Mouse (Mus musculus) forebrain, postnatal 0 days (tissue): ENCODE measurements at regions not wholly inside any gene's neighbourhood (a gene's known extent, or its start where the extent isn't known, plus 50 kb on each side); places are given as distances from the start of the nearest gene placed in this dataset.

Experiments
- ATAC-seq: fragments of 200-750 bp; cut with Nextera tagmentation; 2 replicates; pipeline ENCODE4 v1.8.0; 2017; ENCODE audit warnings: mild to moderate bottlenecking, moderate library complexity
- DNase-seq: peaks from one replicate; pipeline ENCODE4 v3.0.0-alpha.2; 2015
- H3K27ac ChIP-seq: fragments of 300-500 bp; sonication (generic); 2 replicates; pipeline ENCODE4 v1.5.1; 2014; ENCODE audit warnings: low read depth, mild to moderate bottlenecking, antibody characterized with exemption, low read length, moderate library complexity, mixed read lengths
- H3K27me3 ChIP-seq: fragments of 300-500 bp; sonication (generic); 2 replicates; pipeline ENCODE4 v1.6.1; 2014; ENCODE audit warnings: mild to moderate bottlenecking, low read length, mixed read lengths; ENCODE audit not compliant: insufficient read depth
- H3K36me3 ChIP-seq: fragments of 300-500 bp; sonication (generic); 2 replicates; pipeline ENCODE4 v1.6.1; 2014; ENCODE audit warnings: mild to moderate bottlenecking, moderate library complexity; ENCODE audit not compliant: insufficient read depth
- H3K4me1 ChIP-seq: fragments of 300-500 bp; sonication (generic); 2 replicates; pipeline ENCODE4 v1.6.1; 2014; ENCODE audit warnings: antibody characterized with exemption; ENCODE audit not compliant: insufficient read depth
- H3K4me2 ChIP-seq: fragments of 300-500 bp; sonication (generic); 2 replicates; pipeline ENCODE4 v1.6.1; 2014; ENCODE audit warnings: low read depth, mild to moderate bottlenecking, moderate library complexity
- H3K4me3 ChIP-seq: fragments of 300-500 bp; sonication (generic); 2 replicates; pipeline ENCODE4 v1.5.1; 2014; ENCODE audit warnings: low read depth, low read length, mixed read lengths
- H3K9ac ChIP-seq: fragments of 300-500 bp; sonication (generic); 2 replicates; pipeline ENCODE4 v1.6.1; 2014; ENCODE audit warnings: mild to moderate bottlenecking
- H3K9me3 ChIP-seq: fragments of 300-500 bp; sonication (generic); 2 replicates; pipeline ENCODE4 v1.6.1; 2016; ENCODE audit warnings: low read length
- CTCF ChIP-seq: sonication (generic); IDR thresholded peaks from 2 replicates; pipeline ENCODE4 v1.5.1; 2016; ENCODE audit warnings: antibody characterized with exemption, control low read depth, low read depth
- whole genome bisulfite sequencing: fragments of 180-500 bp; shearing (Covaris S2); extraction: QIAGEN DNeasy Blood & Tissue Kit; methylation state at CpG from one replicate; pipeline ENCODE4 v1.1.7; 2014; 5-methylcytosine and 5-hydroxymethylcytosine counted together

- WGBS, result 40% methylated on average over 7 of the region's 7 CpGs
- no peak for ATAC-seq
- H3K4me1 ChIP-seq, result peaks cover 12% of the 10 kb centered on the region; the same call in 1 of the 2 replicates
These were observed 506.4 kb downstream of the Tmem38b start for GRCm38 (mm10) chr4:54332261-54332660.

DNA sequence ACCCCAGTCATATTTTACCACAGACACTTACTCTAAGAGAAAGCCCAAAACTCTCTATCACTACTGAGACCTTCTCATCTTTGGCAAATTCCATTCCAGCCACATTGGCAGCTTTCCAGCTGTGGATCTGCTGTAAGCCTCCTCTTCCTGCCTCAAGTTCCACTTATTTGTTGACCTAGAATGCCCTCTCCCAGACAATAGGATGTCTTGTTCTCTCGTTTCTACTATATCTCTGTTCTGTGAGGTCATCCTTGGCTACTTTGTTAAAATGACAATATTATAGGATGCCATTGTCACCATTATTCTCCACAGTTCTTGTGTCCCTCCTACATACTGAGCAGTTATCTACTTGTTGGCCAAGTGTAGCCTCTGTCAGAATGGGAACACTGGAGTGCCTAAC lies 512.7 kb downstream of the Tmem38b start:
- H3K36me3 ChIP-seq, result no peaks in the 10 kb centered on the region
- no peak overlapping the region for H3K4me2 ChIP-seq
- H3K4me1 ChIP-seq, result peaks cover 2% of the 10 kb centered on the region; the same call in 1 of the 2 replicates
- DNase-seq (no peak), ATAC-seq (no peak)
- H3K27ac ChIP-seq, result no peak overlapping the region
- 35% methylated on average over 1 of the region's 1 CpGs for WGBS
- no peaks in the 10 kb centered on the region for H3K9me3 ChIP-seq
- H3K9ac ChIP-seq, result no peak overlapping the region
- H3K27me3 ChIP-seq, result no peaks in the 10 kb centered on the region
- no peak overlapping the region for H3K4me3 ChIP-seq
- no peak for TF ChIP-seq CTCF

More at GRCm38 (mm10) chr4:54332261-54332660, 506.4 kb downstream of the Tmem38b start:
- H3K9ac ChIP-seq, result peak overlapping the region; percentile 15; the same call in 1 of the 2 replicates
- H3K4me2 ChIP-seq, result peak overlapping the region; percentile 11; the same call in 1 of the 2 replicates
- H3K36me3 ChIP-seq, result no peaks in the 10 kb centered on the region
- TF ChIP-seq CTCF, result no peak
- H3K27ac ChIP-seq, result peak overlapping the region; percentile 77
- H3K4me3 ChIP-seq, result no peak overlapping the region
- DNase-seq, result no peak
- H3K27me3 ChIP-seq, result no peaks in the 10 kb centered on the region
- H3K9me3 ChIP-seq, result no peaks in the 10 kb centered on the region

- Histone ChIP-seq H3K36me3 (no peaks in the 10 kb centered on the region), H3K4me3 (no peak overlapping the region), H3K27me3 (no peaks in the 10 kb centered on the region), H3K4me1 (no peaks in the 10 kb centered on the region), H3K27ac (no peak overlapping the region), H3K4me2 (no peak overlapping the region), H3K9ac (no peak overlapping the region), H3K9me3 (no peaks in the 10 kb centered on the region)
- no peak for TF ChIP-seq CTCF
- 91% methylated on average over 1 of the region's 1 CpGs for WGBS
- ATAC-seq (no peak), DNase-seq (no peak)
These were observed 514.3 kb downstream of the Tmem38b start for GRCm38 (mm10) chr4:54340106-54340505.

DNA sequence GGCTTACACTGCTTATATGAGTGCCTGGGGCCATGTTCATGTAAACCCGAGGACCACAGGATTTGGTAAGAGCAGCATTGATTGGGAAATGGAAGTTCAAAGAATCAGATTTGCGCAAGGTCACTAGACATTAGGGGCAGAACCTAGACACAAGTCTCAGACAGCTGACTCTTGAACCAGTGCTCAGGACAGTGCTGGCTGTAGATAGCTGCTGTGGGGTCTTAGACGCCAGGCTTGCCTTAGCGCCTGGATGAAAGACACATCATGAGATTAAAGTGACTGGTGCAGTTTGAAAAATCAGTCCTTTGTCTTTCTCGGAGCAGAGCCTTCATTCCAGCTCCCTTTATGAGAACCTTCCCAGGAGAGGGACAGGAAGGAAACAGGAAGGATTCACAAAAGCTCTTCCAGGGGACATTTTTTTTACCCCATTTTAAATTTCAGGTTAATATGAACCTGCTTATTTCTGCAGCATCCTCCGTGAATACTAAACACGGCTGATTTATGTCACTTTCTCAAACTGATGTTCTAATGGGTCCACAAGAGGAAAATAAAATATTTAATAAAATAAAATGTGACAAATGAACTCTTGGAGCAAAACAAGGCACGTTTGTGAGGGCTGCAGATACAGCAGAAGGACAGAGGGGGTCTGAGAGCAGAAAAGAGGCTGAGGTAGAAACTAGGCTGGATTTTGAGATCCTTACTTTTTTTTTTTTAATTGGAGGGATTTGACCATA lies 528.0 kb downstream of the Tmem38b start:
- H3K9me3 ChIP-seq, result no peaks in the 10 kb centered on the region
- no peaks in the 10 kb centered on the region for H3K27me3 ChIP-seq
- no peak for TF ChIP-seq CTCF
- no peak overlapping the region for H3K9ac ChIP-seq
- peak overlapping the region; percentile 10; the same call in 1 of the 2 replicates for H3K27ac ChIP-seq
- H3K36me3 ChIP-seq, result no peaks in the 10 kb centered on the region
- no peaks in the 10 kb centered on the region for H3K4me1 ChIP-seq
- ATAC-seq (no peak), DNase-seq (no peak)
- no peak overlapping the region for H3K4me2 ChIP-seq
- WGBS, result 45% methylated on average over 8 of the region's 8 CpGs
- no peak overlapping the region for H3K4me3 ChIP-seq

GRCm38 (mm10) chr4:54354391-54354726 lies 528.5 kb downstream of the Tmem38b start:
- Histone ChIP-seq H3K4me2 (no peak overlapping the region), H3K36me3 (no peaks in the 10 kb centered on the region), H3K9me3 (no peaks in the 10 kb centered on the region), H3K4me1 (no peaks in the 10 kb centered on the region), H3K9ac (no peak overlapping the region), H3K27me3 (no peaks in the 10 kb centered on the region), H3K27ac (no peak overlapping the region), H3K4me3 (no peak overlapping the region)
- 6% methylated on average over 4 of the region's 4 CpGs for WGBS
- peak; percentile 76; the same call in 1 of the 2 replicates for ATAC-seq
- DNase-seq, result peak; percentile 60
- TF ChIP-seq CTCF, result no peak

DNA sequence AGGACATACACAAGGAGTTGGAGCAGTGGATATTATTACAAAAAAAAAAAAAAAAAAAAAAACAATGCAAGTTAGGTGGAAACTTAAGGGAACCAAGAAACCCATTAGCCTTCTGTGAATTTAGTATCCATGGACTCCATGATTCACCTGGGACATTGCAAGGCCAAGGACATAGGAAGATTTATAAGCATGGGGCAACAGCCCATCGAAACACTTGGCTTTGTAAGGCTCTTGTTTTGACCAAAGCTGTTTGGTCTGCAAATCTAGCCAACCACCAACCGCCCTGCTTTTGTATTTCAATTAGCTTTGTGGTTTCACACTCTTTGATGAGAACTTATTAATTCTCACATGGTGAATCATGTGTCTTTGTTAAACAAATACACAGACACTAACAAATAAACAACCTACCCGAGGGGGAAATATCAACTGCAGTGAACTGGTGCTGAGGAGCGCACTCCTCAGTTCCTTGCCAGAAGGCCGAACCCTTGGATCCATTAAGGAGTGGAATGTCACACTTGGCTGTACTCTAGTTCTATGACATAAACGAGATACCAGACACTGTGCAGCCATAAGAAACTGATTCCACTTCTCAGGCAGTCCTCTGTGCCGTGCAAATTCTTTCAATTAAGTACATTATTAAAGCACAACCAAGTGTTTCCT lies 529.7 kb downstream of the Tmem38b start:
- no peak for TF ChIP-seq CTCF
- Histone ChIP-seq H3K9ac (no peak overlapping the region), H3K9me3 (no peaks in the 10 kb centered on the region), H3K4me3 (no peak overlapping the region), H3K27me3 (no peaks in the 10 kb centered on the region), H3K4me1 (no peaks in the 10 kb centered on the region), H3K36me3 (no peaks in the 10 kb centered on the region), H3K4me2 (no peak overlapping the region), H3K27ac (no peak overlapping the region)
- DNase-seq, result no peak
- ATAC-seq, result no peak
- 44% methylated on average over 7 of the region's 7 CpGs for WGBS

- Histone ChIP-seq H3K9me3 (no peaks in the 10 kb centered on the region), H3K4me2 (no peak overlapping the region), H3K36me3 (no peaks in the 10 kb centered on the region), H3K9ac (no peak overlapping the region), H3K27me3 (no peaks in the 10 kb centered on the region), H3K27ac (no peak overlapping the region), H3K4me1 (no peaks in the 10 kb centered on the region), H3K4me3 (no peak overlapping the region)
- DNase-seq (no peak), ATAC-seq (no peak)
- no peak for TF ChIP-seq CTCF
- whole genome bisulfite sequencing, result 80% methylated on average over 2 of the region's 2 CpGs
These were observed 530.2 kb downstream of the Tmem38b start for GRCm38 (mm10) chr4:54356041-54356427.
